Mouse (Mus musculus): ENCODE results near the gene Emc10. TPM values are rescaled to one million over a fixed set of nuclear protein-coding genes. Genes with fewer than 3 reads are reported as not detected.

The Emc10 gene
- total and polyA plus RNA-seq, 3 experiments, result 91.4 to 149 TPM; not detected in 1

GRCm38 (mm10) chr7:44527483-44528398 lies 31.4 kb upstream of the Emc10 start (continued):
- TF ChIP-seq ZKSCAN1 (IDR thresholded peaks at IDR 0.05; ENCODE audit: low read depth, low read length) (no peak), MAFK (IDR thresholded peaks at IDR 0.05; ENCODE audit: borderline replicate concordance, low read depth, low read length) (no peak), POLR2AphosphoS5 (IDR thresholded peaks at IDR 0.05; ENCODE audit: borderline replicate concordance, low read depth, low read length) (no peak), RAD21 (IDR thresholded peaks at IDR 0.05; ENCODE audit: low read depth, low read length) (peak; percentile 49), GABPA (IDR thresholded peaks at IDR 0.05; ENCODE audit: low read depth, low read length) (no peak), MYB (IDR thresholded peaks at IDR 0.05; ENCODE audit: low read depth, low read length) (no peak), NRF1 (IDR thresholded peaks at IDR 0.05; ENCODE audit: insufficient read depth, low read depth, low read length, poor library complexity, severe bottlenecking) (peak; percentile 82), ZNF384 (IDR thresholded peaks at IDR 0.05; ENCODE audit: low read depth, low read length) (no peak), E2F4 (IDR thresholded peaks at IDR 0.05; ENCODE audit: borderline replicate concordance, low read depth, low read length) (no peak), BHLHE40 (IDR thresholded peaks at IDR 0.05; ENCODE audit: borderline replicate concordance, low read depth, low read length) (no peak), SIN3A (IDR thresholded peaks at IDR 0.05; ENCODE audit: low read length) (peak; percentile 42; the same call in 1 of the 2 replicates), CTCF (IDR thresholded peaks at IDR 0.05 in 2 of 3, conservative IDR thresholded peaks at IDR 0.05 in 1 of 3; ENCODE audit: control insufficient read depth in 1 of 3, insufficient read depth in 1 of 3, low read depth in 2 of 3, low read length in 3 of 3, poor library complexity in 1 of 3, severe bottlenecking in 1 of 3) (peak; percentile 69 to 80 (median 80))

GRCm38 (mm10) chr7:44526414-44527154 lies 30.3 kb upstream of the Emc10 start:
- Histone ChIP-seq H3K27ac (ENCODE audit: control insufficient read depth, low read depth, low read length) (no peak overlapping the region), H3K36me3 (ENCODE audit: control insufficient read depth in 1 of 2, insufficient read depth in 2 of 2, low read length in 2 of 2) (0 out of 4 replicates have a peak, but pooled peaks cover 0 to 2% of the 10 kb centered on the region in 2 experiments), H3K9ac (ENCODE audit: control insufficient read depth, low read depth, low read length, poor library complexity, severe bottlenecking) (no peak overlapping the region), H3K4me3 (ENCODE audit: control insufficient read depth in 1 of 2, insufficient read depth in 1 of 2, low read depth in 2 of 2, low read length in 2 of 2) (no peak overlapping the region), H3K27me3 (ENCODE audit: control insufficient read depth in 1 of 2, insufficient read depth in 2 of 2, low read length in 2 of 2) (peaks cover 0 to 1% of the 10 kb centered on the region in 2 experiments; a peak in 2 of 4 replicates), H3K79me2 (ENCODE audit: control insufficient read depth, insufficient read depth, low read length, poor library complexity) (no peaks in the 10 kb centered on the region; the same call in 1 of the 2 replicates), H3K4me1 (ENCODE audit: control insufficient read depth in 1 of 2, insufficient read depth in 2 of 2, low read length in 2 of 2) (peaks cover 0 to 6% of the 10 kb centered on the region in 2 experiments; a peak in 2 of 4 replicates), H3K9me3 (replicated peaks; ENCODE audit: insufficient read depth, low read length) (no peaks in the 10 kb centered on the region)
- no peak for TF ChIP-seq GATA1 (IDR thresholded peaks at IDR 0.05; ENCODE audit: low read depth, low read length)
- no peak for TF ChIP-seq ZNF384 (IDR thresholded peaks at IDR 0.05; ENCODE audit: low read depth, low read length)
- TF ChIP-seq ZKSCAN1 (IDR thresholded peaks at IDR 0.05; ENCODE audit: low read depth, low read length), result no peak
- no peak for TF ChIP-seq RAD21 (IDR thresholded peaks at IDR 0.05; ENCODE audit: low read depth, low read length)
- TF ChIP-seq CHD2 (IDR thresholded peaks at IDR 0.05; ENCODE audit: low read length), result no peak
- no peak for TF ChIP-seq ETS1 (IDR thresholded peaks at IDR 0.05; ENCODE audit: low read depth, low read length)
- TF ChIP-seq CHD1 (IDR thresholded peaks at IDR 0.05; ENCODE audit: low read depth, low read length), result no peak
- TF ChIP-seq POLR2AphosphoS5 (IDR thresholded peaks at IDR 0.05; ENCODE audit: borderline replicate concordance, low read depth, low read length), result no peak
- TF ChIP-seq BHLHE40 (IDR thresholded peaks at IDR 0.05; ENCODE audit: borderline replicate concordance, low read depth, low read length), result no peak
- TF ChIP-seq E2F4 (IDR thresholded peaks at IDR 0.05; ENCODE audit: borderline replicate concordance, low read depth, low read length), result no peak
- no peak for TF ChIP-seq ZMIZ1 (IDR thresholded peaks at IDR 0.05; ENCODE audit: low read depth, low read length)
- TF ChIP-seq KAT2A (conservative IDR thresholded peaks at IDR 0.05; ENCODE audit: low read depth, low read length), result no peak
- no peak for DNase-seq (ENCODE audit: low read depth, low spot score)
